8 mouse cellular contexts compared by ENCODE assay signal in the genomic region with DNA sequence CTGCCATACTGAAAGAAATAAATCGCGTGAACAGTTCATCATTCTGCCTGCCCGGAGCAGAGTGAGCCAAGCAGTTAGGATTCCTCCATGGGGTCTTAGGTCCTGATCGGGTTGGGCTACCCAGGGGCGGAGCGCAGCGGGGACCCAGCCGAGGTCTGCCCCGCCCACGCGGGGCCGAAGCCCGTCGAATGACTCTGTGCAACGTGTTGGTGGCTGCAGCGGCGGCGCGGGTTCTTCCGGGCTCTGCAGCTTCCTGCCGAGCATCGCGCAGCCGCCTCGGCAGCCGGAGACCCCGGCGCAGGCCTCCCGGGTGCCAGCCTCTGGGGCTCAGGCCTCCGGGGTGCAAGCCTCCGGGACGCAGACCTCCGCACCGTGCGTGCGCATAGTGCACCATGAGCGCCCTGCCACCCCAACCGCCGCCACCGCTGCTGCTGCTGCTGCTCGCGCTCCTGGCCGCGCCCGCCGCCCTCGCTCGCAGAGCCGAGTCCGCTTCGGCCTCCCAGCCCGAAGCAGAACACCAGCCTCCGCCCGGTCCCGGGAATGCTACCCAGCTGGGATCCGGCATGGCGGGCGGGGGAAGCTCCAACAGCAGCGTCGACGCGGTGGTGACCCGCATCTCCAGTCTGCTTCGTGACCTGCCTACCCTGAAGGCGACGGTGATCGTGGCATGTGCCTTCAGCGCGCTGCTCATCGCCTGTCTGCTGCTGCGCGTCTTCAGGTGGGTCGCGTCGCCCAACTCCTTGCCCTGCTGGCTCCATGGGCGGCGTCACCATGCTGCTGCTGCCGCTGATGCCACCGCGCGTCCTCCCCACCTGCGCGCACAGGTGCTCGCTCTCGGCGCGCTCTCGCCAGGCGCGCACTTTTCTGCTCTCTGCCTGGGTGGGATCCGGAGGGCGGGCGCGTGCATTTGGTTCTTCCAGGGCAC. TPM values are rescaled to one million over a fixed set of nuclear protein-coding genes. Genes with fewer than 3 reads are reported as not detected.
DNase-seq lines count a peak whose midpoint lies in the region; ATAC-seq and TF ChIP-seq lines count a peak whose summit lies in the region.

A gene (plus strand): TSS at position 192 of the 925 bp plus-strand sequence.

- H3K4me2 ChIP-seq in forebrain, embryonic 11.5 days (ENCODE audit: low read depth, low read length, severe bottlenecking) = peak within 1 kb of the TSS; percentile 98
- peak within 1 kb of the TSS; percentile 54 for H3K4me2 ChIP-seq in liver, embryonic 14.5 days (ENCODE audit: low read depth)
- H3K4me2 ChIP-seq in neural tube, embryonic 11.5 days (ENCODE audit: low read depth) = peak within 1 kb of the TSS; percentile 98

- WGBS in forebrain, embryonic 11.5 days = 1% methylated on average over 94 of the region's 94 CpGs
- WGBS in liver, embryonic 14.5 days (ENCODE audit: insufficient replicate concordance) = 1% methylated on average over 94 of the region's 94 CpGs
- 1% methylated on average over 86 of the region's 94 CpGs for WGBS in neural tube, embryonic 11.5 days

- peak; percentile 82 for ATAC-seq in forebrain, embryonic 11.5 days (replicated peaks; ENCODE audit: low FRiP score)
- ATAC-seq in liver, embryonic 14.5 days (ENCODE audit: insufficient read depth) = 0 out of 2 replicates have a peak, but pooled peaks have one; percentile 23
- peak; percentile 71 for ATAC-seq in neural tube, embryonic 11.5 days (ENCODE audit: insufficient read depth, low FRiP score, low TSS enrichment)

- intact Hi-C loops in gastrocnemius, adult 2 months (cut with DNase I) = loop anchor here (2.0 kb wide), 1 partner anchor 20 kb away; no protein-coding TSS in a partner anchor
- intact Hi-C loops in heart, postnatal 10 days (cut with DNase I) = loop anchor here (10.0 kb wide), 1 partner anchor 216 kb away; no protein-coding TSS in a partner anchor

- H3K27ac ChIP-seq in gastrocnemius, adult 2 months = peak within 1 kb of the TSS; percentile 66
- no peak within 1 kb of the TSS for H3K27ac ChIP-seq in forebrain, embryonic 11.5 days (ENCODE audit: low read depth, low read length)
- no peak within 1 kb of the TSS for H3K27ac ChIP-seq in liver, embryonic 14.5 days
- H3K27ac ChIP-seq in neural tube, embryonic 11.5 days (ENCODE audit: low read depth, low read length) = no peak within 1 kb of the TSS

- peak within 1 kb of the TSS; percentile 60 for H3K9ac ChIP-seq in forebrain, embryonic 11.5 days (ENCODE audit: low read length)
- H3K9ac ChIP-seq in liver, embryonic 14.5 days (replicated peaks) = no peak within 1 kb of the TSS
- peak within 1 kb of the TSS; percentile 75 for H3K9ac ChIP-seq in neural tube, embryonic 11.5 days (ENCODE audit: low read length)

- no peaks in the 10 kb centered on the region for H3K4me1 ChIP-seq in forebrain, embryonic 11.5 days (replicated peaks; ENCODE audit: control insufficient read depth, insufficient read depth, low read length)
- H3K4me1 ChIP-seq in liver, embryonic 14.5 days (replicated peaks; ENCODE audit: control insufficient read depth in 2 of 2, insufficient read depth in 2 of 2, low read length in 1 of 2) = no peaks in the 10 kb centered on the region
- peaks cover 7% of the 10 kb centered on the region; the same call in 1 of the 2 replicates for H3K4me1 ChIP-seq in neural tube, embryonic 11.5 days (ENCODE audit: control insufficient read depth, insufficient read depth, low read length)

- no peak for TF ChIP-seq EP300 in liver, embryonic 14.5 days (IDR thresholded peaks at IDR 0.05; ENCODE audit: low read depth)

- DNase-seq in gastrocnemius, adult 2 months = peak; percentile 59
- DNase-seq in gastrocnemius, adult 18-20 months (ENCODE audit: low spot score) = no peak
- peak; percentile 78 for DNase-seq in forebrain, embryonic 11.5 days (ENCODE audit: low spot score)
- peak; percentile 76 to 81 for DNase-seq in heart, postnatal 10 days
- DNase-seq in kidney, postnatal 36 days = peak; percentile 48 to 73
- DNase-seq in liver, embryonic 14.5 days (ENCODE audit: low read depth in 3 of 3, low spot score in 3 of 3) = no peak
- DNase-seq in neural tube, embryonic 11.5 days (ENCODE audit: low spot score) = peak; percentile 79
- DNase-seq in thymus, postnatal 25 days = peak; percentile 59

- H3K9me3 ChIP-seq in forebrain, embryonic 11.5 days (ENCODE audit: control insufficient read depth, low read length) = no peaks in the 10 kb centered on the region
- no peaks in the 10 kb centered on the region for H3K9me3 ChIP-seq in liver, embryonic 14.5 days (ENCODE audit: control insufficient read depth, low read length)
- no peaks in the 10 kb centered on the region for H3K9me3 ChIP-seq in neural tube, embryonic 11.5 days (ENCODE audit: control insufficient read depth, low read length)

- peak within 1 kb of the TSS; percentile 76 for H3K4me3 ChIP-seq in gastrocnemius, adult 2 months
- H3K4me3 ChIP-seq in forebrain, embryonic 11.5 days (ENCODE audit: low read depth, low read length) = peak within 1 kb of the TSS; percentile 54
- H3K4me3 ChIP-seq in liver, embryonic 14.5 days (ENCODE audit: insufficient read depth in 1 of 2, low read depth in 2 of 2, low read length in 2 of 2) = peak within 1 kb of the TSS; percentile 22 to 48
- peak within 1 kb of the TSS; percentile 58 for H3K4me3 ChIP-seq in neural tube, embryonic 11.5 days (ENCODE audit: low read depth, low read length)

- H3K27me3 ChIP-seq in forebrain, embryonic 11.5 days (ENCODE audit: control insufficient read depth, insufficient read depth, low read length) = peaks cover 14% of the 10 kb centered on the region
- peaks cover 26% of the 10 kb centered on the region for H3K27me3 ChIP-seq in liver, embryonic 14.5 days (ENCODE audit: control insufficient read depth, insufficient read depth, low read length)
- peaks cover 12% of the 10 kb centered on the region; the same call in 1 of the 2 replicates for H3K27me3 ChIP-seq in neural tube, embryonic 11.5 days (ENCODE audit: control insufficient read depth, insufficient read depth, low read length)

- no peaks in the 10 kb centered on the region for H3K36me3 ChIP-seq in forebrain, embryonic 11.5 days (ENCODE audit: control insufficient read depth, insufficient read depth, low read length)
- H3K36me3 ChIP-seq in liver, embryonic 14.5 days (replicated peaks; ENCODE audit: control insufficient read depth, insufficient read depth, low read depth) = no peaks in the 10 kb centered on the region
- H3K36me3 ChIP-seq in neural tube, embryonic 11.5 days (ENCODE audit: control insufficient read depth, insufficient read depth, low read length) = no peaks in the 10 kb centered on the region

- no peak for TF ChIP-seq CTCF in gastrocnemius, adult 2 months (IDR thresholded peaks at IDR 0.05)
- TF ChIP-seq CTCF in liver, embryonic 14.5 days (IDR thresholded peaks at IDR 0.05; ENCODE audit: low read depth) = no peak

RNA-seq across cellular contexts. Expression of the gene that starts here (rescaled TPM):
- 1 to 10 TPM; 1.2 to 2.8 TPM for total RNA-seq in gastrocnemius, adult 2 months (2021)
- 1 to 10 TPM; 2.0 to 2.3 TPM for total RNA-seq in gastrocnemius, adult 18-20 months (2021)
- polyA plus RNA-seq in forebrain, embryonic 11.5 days (2014; fragmentation: Nextera tagmentation; extraction: Ambion mirVana) = 19.7 and 20.3 TPM in 2 replicates
- total RNA-seq in heart, postnatal 10 days (2021) = 100 to 1,000 TPM; 123 to 153 TPM
- 1.5 and 1.6 TPM in 2 replicates for polyA plus RNA-seq in liver, embryonic 14.5 days (2012; rRNA removed)
- polyA plus RNA-seq in liver, embryonic 14.5 days (2014; fragmentation: Nextera tagmentation; extraction: Ambion mirVana) = 2.0 and 2.3 TPM in 2 replicates
- 24.1 and 24.3 TPM in 2 replicates for polyA plus RNA-seq in neural tube, embryonic 11.5 days (2014; fragmentation: Nextera tagmentation; extraction: Ambion mirVana)

Comparison
In these comparisons a context has a peak if more than half of its experiments do, and no peak if none do; other contexts are left out.
1. RNA of the gene that starts here (total RNA-seq): 123 to 153 TPM in heart, postnatal 10 days; 1.2 to 2.8 TPM in gastrocnemius, adult 2 months and 2.0 to 2.3 TPM in gastrocnemius, adult 18-20 months; every median in the first group is over 10 times any median in the second.
2. DNase-seq: peak in gastrocnemius, adult 2 months (single experiment), forebrain, embryonic 11.5 days (single experiment), heart, postnatal 10 days (2 of 2), kidney, postnatal 36 days (2 of 2), neural tube, embryonic 11.5 days (single experiment) and thymus, postnatal 25 days (single experiment); none in gastrocnemius, adult 18-20 months (single experiment) and liver, embryonic 14.5 days (0 of 3).
3. ATAC-seq: peak in every context shown above with its lines; median percentile 82 in forebrain, embryonic 11.5 days; 71 in neural tube, embryonic 11.5 days; 23 in liver, embryonic 14.5 days.
4. Peak in every context shown above with its lines, with median percentiles within 50 percentile points of each other: H3K4me3 ChIP-seq and H3K4me2 ChIP-seq.